Mouse (Mus musculus) G1E (cell line): ENCODE data around the gene Ccr4. TPM values are rescaled to one million over a fixed set of nuclear protein-coding genes. Genes with fewer than 3 reads are reported as not detected.

ENCODE experiments used
- ATAC-seq: 2 replicates; pipeline ENCODE4 v1.8.0; 2016; ENCODE audit warnings: mild to moderate bottlenecking; ENCODE audit not compliant: insufficient number of reproducible peaks, poor library complexity, low FRiP score, severe bottlenecking; ENCODE audit errors: extremely low read depth
- DNase-seq: peaks from one replicate; pipeline ENCODE4 v3.0.0; 2012; ENCODE audit warnings: low spot score
- H3K27me3 ChIP-seq: 2 replicates; pipeline ENCODE4 v1.6.1; 2012; ENCODE audit warnings: mild to moderate bottlenecking, low read length, inconsistent platforms; ENCODE audit not compliant: insufficient read depth
- H3K36me3 ChIP-seq: replicated peaks from 2 replicates; pipeline ENCODE3; 2012; ENCODE audit warnings: mild to moderate bottlenecking, inconsistent platforms
- H3K4me1 ChIP-seq: 2 replicates; pipeline ENCODE4 v1.6.1; 2012; ENCODE audit warnings: low read depth, low read length, inconsistent platforms, mixed read lengths; ENCODE audit not compliant: insufficient read depth
- H3K4me3 ChIP-seq: 2 replicates; pipeline ENCODE4 v1.5.1; 2012; ENCODE audit warnings: low read depth, mild to moderate bottlenecking, inconsistent platforms, low read length, moderate library complexity, mixed read lengths
- H3K9me3 ChIP-seq: replicated peaks from 2 replicates; pipeline ENCODE4 v1.6.1; 2012; ENCODE audit warnings: inconsistent platforms
- CTCF ChIP-seq: IDR thresholded peaks from 2 replicates; pipeline ENCODE4 v1.5.1; 2012; ENCODE audit warnings: low read depth, low read length, inconsistent platforms, mixed read lengths
- GATA1 ChIP-seq: IDR thresholded peaks from 2 replicates; pipeline ENCODE4 v1.6.1; 2012; ENCODE audit warnings: borderline replicate concordance, low read length, inconsistent platforms, mixed read lengths
- GATA2 ChIP-seq: IDR thresholded peaks from 2 replicates; pipeline ENCODE4 v1.6.1; 2012; ENCODE audit warnings: low read depth, low read length, inconsistent platforms, borderline replicate concordance
- POLR2AphosphoS5 ChIP-seq: IDR thresholded peaks from 2 replicates; pipeline ENCODE4 v1.6.1; 2012; ENCODE audit warnings: low read depth, low read length, inconsistent platforms; ENCODE audit not compliant: insufficient replicate concordance
- TAL1 ChIP-seq: conservative IDR thresholded peaks from 2 replicates; pipeline ENCODE4 v1.6.1; 2012; ENCODE audit warnings: low read depth, low read length, inconsistent platforms, mixed read lengths
- polyA plus RNA-seq: library from polyadenylated mRNA; stranded (reverse); fragments of >175 nt; gene quantifications from 2 replicates; pipeline ENCODE4 v1.2.3, GENCODE M21; 2012
- total RNA-seq, 2 experiments: library from RNA; stranded (forward) in 1 of 2; stranded (reverse) in 1 of 2; fragments of 200-1000 nt in 1 of 2; fragments of >200 nt in 1 of 2; fragmentation: Nextera tagmentation in 1 of 2; gene quantifications; 2 replicates each; pipeline ENCODE4 v1.2.3; 2014 to 2017

Gene Ccr4
- total and polyA plus RNA-seq, 3 experiments = not detected

DNA sequence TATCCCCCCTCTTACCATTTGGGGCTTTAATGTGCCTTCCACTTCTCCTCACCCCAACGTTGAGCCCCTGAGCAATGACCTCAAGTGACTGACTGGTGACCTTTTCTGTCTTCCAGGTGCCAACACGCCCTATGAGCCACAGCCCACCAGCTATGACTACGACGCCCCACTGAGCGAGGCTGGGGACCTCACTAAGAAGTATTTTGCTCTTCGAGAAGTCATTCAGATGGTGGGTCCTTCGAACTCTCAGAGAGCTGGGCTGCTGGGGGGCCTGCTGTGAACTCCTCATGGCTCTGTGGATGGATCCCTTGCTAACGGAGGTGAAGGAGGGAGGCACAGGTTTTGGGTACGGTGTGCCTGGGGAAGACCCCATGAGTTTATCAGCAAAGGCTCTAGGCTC, 61.8 kb downstream of the Ccr4 start:
- H3K36me3 ChIP-seq = peaks cover 14% of the 10 kb centered on the region
- ATAC-seq (no peak), DNase-seq (no peak)
- H3K9me3 ChIP-seq = no peaks in the 10 kb centered on the region
- no peak overlapping the region for H3K4me3 ChIP-seq
- no peak for TF ChIP-seq GATA1
- TF ChIP-seq TAL1 = no peak
- no peak for TF ChIP-seq GATA2
- no peak for TF ChIP-seq CTCF
- TF ChIP-seq POLR2AphosphoS5 = no peak
- no peaks in the 10 kb centered on the region for H3K4me1 ChIP-seq
- H3K27me3 ChIP-seq = no peaks in the 10 kb centered on the region

DNA sequence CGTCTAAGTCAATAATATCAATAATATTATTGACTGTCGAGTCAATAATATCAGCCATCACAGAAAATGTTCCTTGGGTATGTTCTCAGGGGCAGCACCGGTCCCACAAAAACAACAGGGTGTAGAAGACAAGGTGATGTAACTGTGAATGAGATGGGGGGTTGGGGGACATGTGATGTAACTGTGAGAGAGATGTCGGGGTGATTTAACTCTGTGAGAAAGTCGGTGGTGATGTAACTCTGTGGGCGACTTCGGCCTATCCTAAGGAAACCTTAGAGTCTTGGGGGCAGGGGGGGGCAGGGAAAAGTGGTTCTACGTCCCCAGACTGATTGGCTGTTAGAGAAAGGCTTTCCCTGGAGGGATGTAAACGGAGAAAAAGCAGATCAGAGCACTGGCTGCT, 62.5 kb downstream of the Ccr4 start:
- no peak for ATAC-seq
- peaks cover 16% of the 10 kb centered on the region for H3K36me3 ChIP-seq
- H3K4me1 ChIP-seq = no peaks in the 10 kb centered on the region

DNA sequence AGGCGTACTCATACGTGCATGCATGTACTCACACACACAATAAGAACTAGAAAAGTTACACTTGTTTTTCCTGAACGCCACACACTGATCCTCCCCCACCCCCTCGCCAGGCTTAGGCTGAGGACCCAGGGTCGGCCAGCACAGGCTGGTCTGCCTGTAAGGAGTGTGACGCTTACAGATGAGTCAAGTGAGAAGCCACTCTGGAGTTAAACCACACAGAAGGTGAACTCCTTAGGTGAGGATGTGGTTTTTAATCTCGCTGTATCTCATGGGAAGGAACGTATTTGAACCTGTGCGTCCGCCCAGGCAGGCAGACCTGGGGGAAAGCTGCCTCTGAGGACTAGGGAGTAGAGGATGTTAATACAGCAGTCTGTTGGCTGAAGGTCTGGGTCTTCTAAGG, 64.2 kb downstream of the Ccr4 start:
- Histone ChIP-seq H3K4me3 (no peak overlapping the region), H3K9me3 (no peaks in the 10 kb centered on the region), H3K36me3 (peaks cover 16% of the 10 kb centered on the region), H3K4me1 (no peaks in the 10 kb centered on the region), H3K27me3 (no peaks in the 10 kb centered on the region)
- ATAC-seq = no peak
- TF ChIP-seq CTCF (no peak), GATA1 (no peak), TAL1 (no peak), POLR2AphosphoS5 (no peak), GATA2 (no peak)
- no peak for DNase-seq

More for the DNA sequence above, 62.5 kb downstream of the Ccr4 start:
- TF ChIP-seq GATA2 = no peak
- no peak for TF ChIP-seq POLR2AphosphoS5
- no peak for TF ChIP-seq TAL1
- no peak for TF ChIP-seq CTCF
- Histone ChIP-seq H3K27me3 (no peaks in the 10 kb centered on the region), H3K9me3 (no peaks in the 10 kb centered on the region), H3K4me3 (no peak overlapping the region)
- DNase-seq = no peak

Other genes with a start within 250 kb of the Ccr4 start
- gene Bcl2a1c, start 174.8 kb downstream of the Ccr4 start, total RNA-seq (2014; fragmentation: Nextera tagmentation) = not detected in 2 replicates
- not detected in 2 replicates for gene Bcl2a1c, start 174.8 kb downstream of the Ccr4 start, total RNA-seq (2017)
- gene Bcl2a1c, start 174.8 kb downstream of the Ccr4 start, polyA plus RNA-seq = not detected in 2 replicates
- 14.9 and 17.9 TPM in 2 replicates for gene Crtap, start 114.2 kb downstream of the Ccr4 start, total RNA-seq (2014; fragmentation: Nextera tagmentation)
- 11.0 and 12.6 TPM in 2 replicates for gene Crtap, start 114.2 kb downstream of the Ccr4 start, total RNA-seq (2017)
- 5.5 and 7.6 TPM in 2 replicates for gene Crtap, start 114.2 kb downstream of the Ccr4 start, polyA plus RNA-seq
- 18.8 and 26.6 TPM in 2 replicates for gene Glb1, start 103.8 kb downstream of the Ccr4 start, total RNA-seq (2014; fragmentation: Nextera tagmentation)
- 21.0 and 21.9 TPM in 2 replicates for gene Glb1, start 103.8 kb downstream of the Ccr4 start, total RNA-seq (2017)
- 5.4 and 7.6 TPM in 2 replicates for gene Glb1, start 103.8 kb downstream of the Ccr4 start, polyA plus RNA-seq
- gene Tmppe, start 103.8 kb downstream of the Ccr4 start, total RNA-seq (2014; fragmentation: Nextera tagmentation) = 4.6 and 6.2 TPM in 2 replicates
- 7.7 and 9.8 TPM in 2 replicates for gene Tmppe, start 103.8 kb downstream of the Ccr4 start, total RNA-seq (2017)
- gene Tmppe, start 103.8 kb downstream of the Ccr4 start, polyA plus RNA-seq = 3.5 and 4.6 TPM in 2 replicates
- gene C130032M10Rik, start 10.8 kb upstream of the Ccr4 start, total RNA-seq (2014; fragmentation: Nextera tagmentation) = not detected in 2 replicates
- not detected in 2 replicates for gene C130032M10Rik, start 10.8 kb upstream of the Ccr4 start, total RNA-seq (2017)
- gene C130032M10Rik, start 10.8 kb upstream of the Ccr4 start, polyA plus RNA-seq = not detected in 2 replicates
- not detected in 2 replicates for gene Trim71, start 59.5 kb upstream of the Ccr4 start, total RNA-seq (2014; fragmentation: Nextera tagmentation)
- gene Trim71, start 59.5 kb upstream of the Ccr4 start, total RNA-seq (2017) = 0.11 TPM in 1 of 2 replicates, not detected in the other
- not detected in 2 replicates for gene Trim71, start 59.5 kb upstream of the Ccr4 start, polyA plus RNA-seq
- gene Cnot10, start 135.3 kb upstream of the Ccr4 start, total RNA-seq (2014; fragmentation: Nextera tagmentation) = 32.2 and 40.4 TPM in 2 replicates
- gene Cnot10, start 135.3 kb upstream of the Ccr4 start, total RNA-seq (2017) = 45.0 and 45.8 TPM in 2 replicates
- 21.1 and 21.2 TPM in 2 replicates for gene Cnot10, start 135.3 kb upstream of the Ccr4 start, polyA plus RNA-seq
- 30.0 and 34.8 TPM in 2 replicates for gene Dync1li1, start 183.9 kb upstream of the Ccr4 start, total RNA-seq (2014; fragmentation: Nextera tagmentation)
- gene Dync1li1, start 183.9 kb upstream of the Ccr4 start, total RNA-seq (2017) = 52.6 and 57.2 TPM in 2 replicates
- 19.6 and 21.2 TPM in 2 replicates for gene Dync1li1, start 183.9 kb upstream of the Ccr4 start, polyA plus RNA-seq
- 20.9 and 23.9 TPM in 2 replicates for gene Cmtm6, start 226.2 kb upstream of the Ccr4 start, total RNA-seq (2014; fragmentation: Nextera tagmentation)
- gene Cmtm6, start 226.2 kb upstream of the Ccr4 start, total RNA-seq (2017) = 41.4 and 42.5 TPM in 2 replicates
- 7.5 and 8.7 TPM in 2 replicates for gene Cmtm6, start 226.2 kb upstream of the Ccr4 start, polyA plus RNA-seq